Mouse (Mus musculus) embryonic fibroblast, embryonic 13.5 days (primary cell): ENCODE measurements around the gene Slc39a11.

Experiments
- CTCF ChIP-seq: IDR thresholded peaks from 2 replicates; pipeline ENCODE4 v1.5.1; 2011; ENCODE audit warnings: mild to moderate bottlenecking, control low read depth, low read length, moderate library complexity, borderline replicate concordance; ENCODE audit not compliant: insufficient read depth
- POLR2A ChIP-seq: IDR thresholded peaks from 2 replicates; pipeline ENCODE4 v1.6.1; 2011; ENCODE audit warnings: low read depth, mild to moderate bottlenecking, control low read depth, low read length, moderate library complexity

DNA sequence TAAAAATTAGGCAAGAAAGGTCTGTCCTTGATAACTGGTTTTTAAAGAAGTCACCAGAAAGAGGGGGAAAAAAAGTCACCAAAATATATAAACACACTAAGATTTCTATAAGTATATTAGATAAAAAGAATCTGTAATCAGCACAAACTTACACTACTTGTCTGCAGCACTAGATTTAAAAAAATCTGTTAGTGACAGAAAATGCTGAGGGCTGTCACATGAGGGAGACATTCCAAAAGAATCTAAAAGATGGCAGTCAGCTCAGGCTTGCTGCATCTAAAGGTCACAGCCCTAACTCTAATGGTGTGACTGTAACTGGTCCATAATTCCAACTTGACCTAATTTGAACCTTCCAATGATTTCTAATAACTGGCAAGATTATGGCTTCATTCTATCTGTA, 32.1 kb upstream of the Slc39a11 start:
- TF ChIP-seq CTCF = no peak
- TF ChIP-seq POLR2A = no peak
